Mouse (Mus musculus) lung, embryonic 15.5 days (tissue): ENCODE results near the gene Stra6. TPM values are rescaled to one million over a fixed set of nuclear protein-coding genes. Genes with fewer than 3 reads are reported as not detected.

ENCODE experiments used
- ATAC-seq: fragments of 200-750 bp; cut with Nextera tagmentation; 2 replicates; pipeline ENCODE4 v1.8.0; 2017; ENCODE audit warnings: moderate number of reproducible peaks, borderline replicate concordance; ENCODE audit not compliant: low FRiP score, low TSS enrichment; ENCODE audit errors: extremely low read depth
- H3K27ac ChIP-seq: fragments of 300-500 bp; sonication (generic); 2 replicates; pipeline ENCODE4 v1.5.1; 2015; ENCODE audit warnings: moderate library complexity, mild to moderate bottlenecking, inconsistent platforms
- H3K27me3 ChIP-seq: fragments of 300-500 bp; sonication (generic); 2 replicates; pipeline ENCODE4 v1.6.1; 2015; ENCODE audit warnings: inconsistent platforms
- H3K36me3 ChIP-seq: fragments of 300-500 bp; sonication (generic); 2 replicates; pipeline ENCODE4 v1.6.1; 2015; ENCODE audit warnings: inconsistent platforms
- H3K4me1 ChIP-seq: fragments of 300-500 bp; sonication (generic); 2 replicates; pipeline ENCODE4 v1.6.1; 2015; ENCODE audit warnings: inconsistent platforms
- H3K4me2 ChIP-seq: fragments of 300-500 bp; sonication (generic); 2 replicates; pipeline ENCODE4 v1.6.1; 2015; ENCODE audit warnings: inconsistent platforms, mild to moderate bottlenecking, moderate library complexity
- H3K4me3 ChIP-seq: fragments of 300-500 bp; sonication (generic); 2 replicates; pipeline ENCODE4 v1.5.1; 2015; ENCODE audit warnings: mild to moderate bottlenecking, inconsistent platforms
- H3K9ac ChIP-seq: fragments of 300-500 bp; sonication (generic); 2 replicates; pipeline ENCODE4 v1.6.1; 2015; ENCODE audit warnings: inconsistent platforms
- H3K9me3 ChIP-seq: fragments of 300-500 bp; sonication (generic); 2 replicates; pipeline ENCODE4 v1.6.1; 2016; ENCODE audit warnings: inconsistent platforms
- WGBS: fragments of 180-500 bp; shearing (Covaris S2); methylation state at CpG from one replicate; pipeline ENCODE4 v1.1.7; 2015; 5-methylcytosine and 5-hydroxymethylcytosine counted together
- polyA plus RNA-seq: library from polyadenylated mRNA; unstranded; fragments of >200 nt; fragmentation: Nextera tagmentation; extraction: Ambion mirVana; gene quantifications from 2 replicates; pipeline ENCODE4 v1.2.1, GENCODE M21; 2015

Gene Stra6
- 1.2 and 1.9 TPM in 2 replicates for polyA plus RNA-seq

DNA sequence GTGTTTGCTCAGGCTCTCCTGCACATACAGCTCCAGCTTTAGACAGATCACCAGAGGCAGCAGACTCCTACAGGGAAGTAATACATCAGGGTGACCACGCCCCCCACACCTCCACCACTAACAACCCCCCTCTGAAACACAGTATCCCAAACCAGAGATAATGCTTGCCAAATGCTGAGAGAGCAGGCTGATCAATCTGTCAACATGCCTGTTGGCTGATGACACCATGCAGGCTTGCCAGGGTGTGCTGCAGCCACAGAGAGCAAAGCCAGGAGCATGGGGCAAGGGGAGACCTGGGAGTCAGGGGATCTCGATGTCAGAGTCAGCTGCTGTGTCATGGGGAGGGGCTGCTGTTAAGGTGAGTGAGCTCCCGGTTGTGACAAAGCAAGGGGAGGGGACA lies at the start of gene Stra6:
Stra6 (plus strand) TSS at position 258 of the 400 bp plus-strand sequence.
- Histone ChIP-seq H3K4me3 (no peak within 1 kb of the TSS), H3K27ac (no peak within 1 kb of the TSS), H3K9me3 (no peaks in the 10 kb centered on the region), H3K36me3 (no peaks in the 10 kb centered on the region), H3K27me3 (peaks cover 16% of the 10 kb centered on the region), H3K9ac (no peak within 1 kb of the TSS), H3K4me2 (no peak within 1 kb of the TSS), H3K4me1 (peaks cover 14% of the 10 kb centered on the region)
- no peak for ATAC-seq
- 2% methylated on average over 3 of the region's 3 CpGs for WGBS

DNA sequence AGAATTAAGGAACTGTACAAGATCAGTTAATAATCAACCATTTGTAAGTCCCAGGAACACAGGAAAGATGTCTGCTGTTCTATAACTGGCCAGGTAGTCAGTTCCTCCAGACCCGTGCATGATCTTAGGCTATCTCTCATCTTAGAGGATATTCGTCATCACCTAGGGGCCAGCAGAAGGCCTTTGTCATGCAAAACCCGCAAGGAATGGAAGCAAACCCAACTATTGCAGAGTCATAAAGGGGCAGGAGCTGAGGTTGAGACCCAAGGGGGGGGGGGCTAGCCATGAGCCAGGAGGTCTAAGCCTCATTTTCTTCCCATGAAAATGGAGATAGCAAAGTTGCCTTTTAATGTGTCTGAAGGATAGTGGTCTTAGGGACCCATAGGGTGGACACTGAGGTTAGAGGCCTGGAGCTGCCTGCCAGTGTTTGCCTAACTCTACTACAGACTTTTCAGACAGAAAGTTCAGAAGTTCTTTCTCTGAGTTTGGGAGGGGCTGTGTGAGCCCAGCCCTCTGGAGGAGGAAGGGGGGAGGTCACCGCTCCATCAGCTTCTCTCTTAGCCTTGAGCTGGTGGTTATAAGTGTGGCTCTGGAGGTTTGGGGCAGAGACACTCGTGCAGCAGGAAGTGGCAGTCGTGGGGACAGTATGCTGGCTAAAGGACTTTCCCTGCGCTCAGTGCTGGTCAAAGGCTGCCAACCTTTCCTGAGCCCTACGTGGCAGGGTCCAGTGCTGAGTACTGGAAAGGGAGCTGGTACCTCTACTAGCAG lies 49.0 kb upstream of the Stra6 start:
- Histone ChIP-seq H3K9me3 (no peaks in the 10 kb centered on the region), H3K36me3 (no peaks in the 10 kb centered on the region), H3K27ac (no peak overlapping the region), H3K4me2 (no peak overlapping the region), H3K27me3 (no peaks in the 10 kb centered on the region), H3K9ac (no peak overlapping the region), H3K4me1 (peaks cover 6% of the 10 kb centered on the region), H3K4me3 (no peak overlapping the region)
- no peak for ATAC-seq
- WGBS: 43% methylated on average over 8 of the region's 8 CpGs

DNA sequence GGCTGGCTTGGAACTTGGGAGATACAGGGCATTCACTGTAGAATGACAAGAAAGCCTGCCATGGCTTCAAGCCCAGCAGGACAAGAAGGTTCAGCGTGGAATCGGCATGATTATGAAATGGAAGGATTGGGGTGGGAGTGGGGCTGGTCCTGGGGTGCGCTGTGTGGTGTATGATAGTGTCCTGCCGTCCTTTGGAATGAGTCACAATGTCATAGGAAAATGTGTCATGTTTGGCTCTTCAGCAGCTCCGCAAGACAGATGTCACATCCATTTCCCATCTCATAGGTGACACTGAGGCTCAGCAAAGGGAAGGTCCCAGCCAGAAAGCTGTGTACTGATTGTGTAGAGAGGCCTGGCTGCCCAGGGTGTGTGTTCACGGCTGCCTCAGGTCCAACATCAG lies 47.7 kb upstream of the Stra6 start:
- ATAC-seq: no peak
- H3K27ac ChIP-seq: no peak overlapping the region
- no peak overlapping the region for H3K4me3 ChIP-seq
- H3K9me3 ChIP-seq: no peaks in the 10 kb centered on the region
- H3K9ac ChIP-seq: no peak overlapping the region
- WGBS: 71% methylated on average over 6 of the region's 6 CpGs
- H3K4me1 ChIP-seq: peaks cover 6% of the 10 kb centered on the region
- H3K27me3 ChIP-seq: no peaks in the 10 kb centered on the region
- no peaks in the 10 kb centered on the region for H3K36me3 ChIP-seq
- no peak overlapping the region for H3K4me2 ChIP-seq

DNA sequence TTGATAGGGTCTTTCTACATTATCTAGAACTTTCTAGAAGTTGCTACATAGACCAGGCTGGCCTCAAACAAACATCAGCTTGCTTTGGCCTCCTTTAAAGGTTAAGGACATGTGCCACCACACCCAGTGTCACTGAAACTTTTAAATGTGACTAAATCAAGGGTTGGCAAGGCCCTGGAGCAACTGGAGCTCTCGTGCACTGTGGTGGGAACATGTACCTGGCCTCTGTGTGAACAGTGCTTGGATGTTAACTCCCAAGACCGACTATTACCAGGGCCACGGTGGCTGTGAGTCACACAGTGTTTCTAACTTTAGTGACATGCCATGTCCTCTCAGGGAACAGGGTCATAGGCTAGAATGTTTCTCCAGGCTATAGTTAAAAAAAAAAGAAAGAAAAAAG lies 46.6 kb upstream of the Stra6 start:
- no peaks in the 10 kb centered on the region for H3K4me1 ChIP-seq
- no peak overlapping the region for H3K9ac ChIP-seq
- 67% methylated on average over 3 of the region's 3 CpGs for WGBS
- H3K4me3 ChIP-seq: no peak overlapping the region
- no peaks in the 10 kb centered on the region for H3K27me3 ChIP-seq
- no peaks in the 10 kb centered on the region for H3K36me3 ChIP-seq
- no peak overlapping the region for H3K27ac ChIP-seq
- ATAC-seq: no peak
- H3K4me2 ChIP-seq: no peak overlapping the region
- H3K9me3 ChIP-seq: no peaks in the 10 kb centered on the region

DNA sequence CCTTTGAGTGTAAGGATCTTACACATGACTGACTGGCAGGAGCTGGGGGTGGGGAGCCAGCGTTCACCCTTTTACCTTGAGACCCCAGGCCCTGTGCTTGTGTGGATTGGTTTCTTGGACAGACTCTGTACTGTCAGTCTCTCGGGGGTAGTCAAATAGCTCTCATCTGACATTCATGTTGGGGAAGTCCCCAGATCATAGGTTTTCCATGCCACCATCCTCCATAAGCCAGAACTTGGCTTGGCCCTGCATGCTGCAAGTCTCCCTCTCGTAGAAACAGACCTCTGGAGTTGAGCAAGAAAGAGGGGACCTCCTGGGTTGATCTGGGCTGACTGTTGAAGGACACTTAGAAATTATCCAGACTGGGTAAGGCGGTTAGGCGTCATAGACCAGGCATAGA lies 45.2 kb upstream of the Stra6 start:
- H3K27me3 ChIP-seq: no peaks in the 10 kb centered on the region
- H3K27ac ChIP-seq: no peak overlapping the region
- no peak overlapping the region for H3K4me3 ChIP-seq
- WGBS: 83% methylated on average over 5 of the region's 5 CpGs
- no peak overlapping the region for H3K9ac ChIP-seq
- no peaks in the 10 kb centered on the region for H3K9me3 ChIP-seq
- no peak overlapping the region for H3K4me2 ChIP-seq
- H3K36me3 ChIP-seq: no peaks in the 10 kb centered on the region
- H3K4me1 ChIP-seq: no peaks in the 10 kb centered on the region
- no peak for ATAC-seq

DNA sequence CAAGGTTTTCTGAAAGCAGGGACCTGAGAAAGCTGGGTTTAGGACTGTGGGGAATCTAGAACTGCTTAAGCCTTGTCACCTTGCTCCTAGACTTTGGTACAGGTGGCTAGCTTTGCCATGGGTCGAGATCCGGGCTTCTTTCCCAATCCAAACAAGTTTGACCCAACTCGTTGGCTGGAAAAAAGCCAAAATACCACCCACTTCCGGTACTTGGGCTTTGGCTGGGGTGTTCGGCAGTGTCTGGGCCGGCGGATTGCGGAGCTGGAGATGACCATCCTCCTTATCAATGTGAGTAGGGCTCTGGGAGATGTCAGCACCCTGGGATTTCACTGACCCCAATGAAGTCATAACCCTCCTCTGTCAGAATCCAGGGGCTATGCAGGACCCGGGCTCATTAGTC lies 37.6 kb upstream of the Stra6 start:
- Histone ChIP-seq H3K36me3 (no peaks in the 10 kb centered on the region), H3K4me2 (no peak overlapping the region), H3K27me3 (0 out of 2 replicates have a peak, but pooled peaks cover 3% of the 10 kb centered on the region), H3K4me3 (no peak overlapping the region), H3K9ac (no peak overlapping the region), H3K9me3 (no peaks in the 10 kb centered on the region), H3K27ac (no peak overlapping the region), H3K4me1 (no peaks in the 10 kb centered on the region)
- ATAC-seq: no peak
- 77% methylated on average over 9 of the region's 9 CpGs for WGBS

DNA sequence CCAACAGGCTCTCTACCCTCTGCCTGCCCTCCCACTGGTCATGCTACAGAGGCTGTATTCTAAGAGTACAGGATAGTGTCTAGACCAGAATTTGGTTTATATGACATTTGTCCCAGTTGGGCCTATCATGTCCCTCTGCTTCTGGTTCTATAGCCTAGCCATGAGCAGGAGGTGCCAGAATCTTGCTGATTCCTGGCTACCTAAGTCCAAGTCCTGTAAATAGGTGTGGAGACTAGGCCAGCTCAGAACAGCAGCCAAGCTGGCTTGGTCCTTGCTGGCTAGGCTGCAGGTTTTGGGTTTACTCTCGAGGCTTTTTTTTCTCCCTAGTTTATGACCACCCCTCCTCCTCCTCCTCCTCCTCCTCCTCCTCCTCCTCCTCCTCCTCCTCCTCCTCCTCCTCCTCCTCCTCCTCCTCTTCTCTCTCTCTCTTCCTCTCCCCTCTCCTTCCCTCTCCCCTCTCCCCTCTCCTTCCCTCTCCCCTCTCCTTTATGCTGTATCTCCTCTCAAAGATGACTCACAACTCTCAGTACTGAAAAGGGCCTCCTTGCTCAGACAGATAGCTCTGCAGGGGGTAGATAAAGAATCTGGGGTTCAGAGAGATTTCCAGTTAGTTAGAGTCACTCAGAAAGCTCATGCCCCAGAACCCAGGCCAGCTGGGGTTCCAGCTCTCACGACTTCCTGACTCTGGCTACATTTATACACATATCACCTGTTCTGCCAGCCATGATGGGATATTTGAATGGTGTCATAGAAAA lies 36.0 kb upstream of the Stra6 start:
- Histone ChIP-seq H3K36me3 (no peaks in the 10 kb centered on the region), H3K4me3 (no peak overlapping the region), H3K4me2 (no peak overlapping the region), H3K27ac (no peak overlapping the region), H3K9ac (no peak overlapping the region), H3K27me3 (0 out of 2 replicates have a peak, but pooled peaks cover 3% of the 10 kb centered on the region), H3K4me1 (no peaks in the 10 kb centered on the region), H3K9me3 (no peaks in the 10 kb centered on the region)
- ATAC-seq: no peak
- WGBS: 41% methylated on average over 2 of the region's 2 CpGs

DNA sequence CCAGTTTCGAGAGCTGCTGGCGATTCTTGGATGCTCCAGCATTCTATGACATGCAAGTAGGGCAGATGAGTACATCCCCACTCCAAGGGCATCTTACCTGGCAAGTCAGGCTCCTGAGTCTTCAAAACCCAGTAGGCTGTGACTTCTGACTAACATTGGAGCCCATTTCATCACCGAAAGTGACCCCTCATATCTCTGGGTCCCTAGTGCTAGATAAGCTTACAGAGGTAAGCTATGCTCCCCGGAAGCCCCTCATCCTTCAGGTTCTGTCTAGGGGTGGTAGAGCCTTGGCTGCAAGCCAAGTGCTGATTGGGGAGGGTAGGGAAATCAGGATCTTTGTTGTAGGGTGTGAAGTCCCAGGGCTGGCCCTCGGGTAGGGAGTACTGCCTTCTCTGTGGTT lies 34.7 kb upstream of the Stra6 start:
- Histone ChIP-seq H3K4me2 (no peak overlapping the region), H3K27ac (no peak overlapping the region), H3K4me1 (no peaks in the 10 kb centered on the region), H3K27me3 (0 out of 2 replicates have a peak, but pooled peaks cover 6% of the 10 kb centered on the region), H3K9me3 (no peaks in the 10 kb centered on the region), H3K36me3 (no peaks in the 10 kb centered on the region), H3K9ac (no peak overlapping the region), H3K4me3 (no peak overlapping the region)
- no peak for ATAC-seq
- 52% methylated on average over 5 of the region's 5 CpGs for WGBS

DNA sequence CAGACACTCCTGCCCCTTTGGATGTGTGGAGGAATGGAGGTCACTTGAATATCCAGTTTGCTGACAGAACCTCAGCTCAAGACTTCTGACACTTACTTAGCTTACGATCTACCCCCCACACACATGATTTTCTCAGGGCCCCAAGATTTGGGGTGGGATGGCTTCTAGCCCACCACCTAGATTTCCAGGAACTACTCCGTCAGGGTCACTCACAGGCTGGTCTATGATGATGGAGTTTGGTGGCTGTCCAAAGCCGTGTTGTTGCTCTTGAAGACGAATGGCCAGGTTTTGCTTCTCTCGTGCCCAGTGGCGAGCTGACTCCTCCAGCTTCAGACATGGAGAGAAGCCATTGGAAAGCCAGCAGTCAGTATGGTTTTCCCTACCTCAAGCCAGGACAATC lies 34.0 kb upstream of the Stra6 start:
- H3K9ac ChIP-seq: no peak overlapping the region
- ATAC-seq: no peak
- H3K4me3 ChIP-seq: no peak overlapping the region
- no peaks in the 10 kb centered on the region for H3K9me3 ChIP-seq
- no peak overlapping the region for H3K4me2 ChIP-seq
- no peaks in the 10 kb centered on the region for H3K36me3 ChIP-seq
- H3K27ac ChIP-seq: no peak overlapping the region
- H3K27me3 ChIP-seq: 0 out of 2 replicates have a peak, but pooled peaks cover 6% of the 10 kb centered on the region
- no peaks in the 10 kb centered on the region for H3K4me1 ChIP-seq
- WGBS: 70% methylated on average over 6 of the region's 6 CpGs

DNA sequence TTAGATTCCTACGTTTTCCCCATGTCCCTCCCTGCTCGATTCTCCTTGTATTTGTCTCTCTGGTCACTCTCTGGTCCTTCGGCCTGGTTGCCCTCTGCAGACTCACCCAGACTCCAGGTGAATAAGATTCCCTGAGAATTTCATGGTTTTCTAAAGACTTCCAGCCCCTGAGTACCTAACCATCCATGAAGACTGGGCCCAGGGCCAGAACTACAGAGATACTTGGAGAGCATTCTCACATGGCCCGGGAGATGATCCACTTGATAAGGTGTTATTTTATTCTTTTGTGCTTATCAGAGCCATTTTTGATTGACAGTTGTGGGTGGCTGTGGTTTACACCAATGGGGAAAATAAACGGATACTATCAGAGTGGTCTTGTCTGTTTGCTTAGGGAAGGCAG lies 31.7 kb upstream of the Stra6 start:
- Histone ChIP-seq H3K9ac (no peak overlapping the region), H3K4me2 (no peak overlapping the region), H3K4me3 (no peak overlapping the region), H3K27ac (no peak overlapping the region), H3K36me3 (no peaks in the 10 kb centered on the region), H3K4me1 (no peaks in the 10 kb centered on the region), H3K9me3 (no peaks in the 10 kb centered on the region), H3K27me3 (peaks cover 13% of the 10 kb centered on the region; the same call in 1 of the 2 replicates)
- 57% methylated on average over 5 of the region's 5 CpGs for WGBS
- no peak for ATAC-seq

DNA sequence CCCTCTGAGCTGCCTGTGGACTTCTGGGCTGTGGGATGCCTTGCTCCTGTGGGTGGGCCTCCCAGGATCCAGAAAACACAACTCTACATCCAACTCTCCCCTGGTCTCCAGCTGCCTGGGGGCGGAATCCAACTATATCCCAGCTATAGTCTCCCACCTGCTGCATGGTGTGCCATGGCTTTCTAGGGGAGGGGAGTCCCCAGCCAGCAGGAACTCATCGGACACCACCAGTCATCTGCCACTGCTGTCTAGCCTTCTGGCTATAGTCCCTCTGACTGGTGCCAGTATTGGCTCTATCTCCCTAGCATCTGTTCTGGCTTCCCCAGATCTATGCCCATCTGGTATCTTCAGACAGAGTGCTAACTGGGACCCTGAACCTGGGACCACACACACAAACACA lies 28.1 kb upstream of the Stra6 start:
- H3K9ac ChIP-seq: no peak overlapping the region
- H3K27ac ChIP-seq: no peak overlapping the region
- ATAC-seq: no peak
- H3K4me3 ChIP-seq: no peak overlapping the region
- no peaks in the 10 kb centered on the region for H3K4me1 ChIP-seq
- no peaks in the 10 kb centered on the region for H3K36me3 ChIP-seq
- 64% methylated on average over 2 of the region's 2 CpGs for WGBS
- no peak overlapping the region for H3K4me2 ChIP-seq
- H3K9me3 ChIP-seq: no peaks in the 10 kb centered on the region
- H3K27me3 ChIP-seq: peaks cover 26% of the 10 kb centered on the region

DNA sequence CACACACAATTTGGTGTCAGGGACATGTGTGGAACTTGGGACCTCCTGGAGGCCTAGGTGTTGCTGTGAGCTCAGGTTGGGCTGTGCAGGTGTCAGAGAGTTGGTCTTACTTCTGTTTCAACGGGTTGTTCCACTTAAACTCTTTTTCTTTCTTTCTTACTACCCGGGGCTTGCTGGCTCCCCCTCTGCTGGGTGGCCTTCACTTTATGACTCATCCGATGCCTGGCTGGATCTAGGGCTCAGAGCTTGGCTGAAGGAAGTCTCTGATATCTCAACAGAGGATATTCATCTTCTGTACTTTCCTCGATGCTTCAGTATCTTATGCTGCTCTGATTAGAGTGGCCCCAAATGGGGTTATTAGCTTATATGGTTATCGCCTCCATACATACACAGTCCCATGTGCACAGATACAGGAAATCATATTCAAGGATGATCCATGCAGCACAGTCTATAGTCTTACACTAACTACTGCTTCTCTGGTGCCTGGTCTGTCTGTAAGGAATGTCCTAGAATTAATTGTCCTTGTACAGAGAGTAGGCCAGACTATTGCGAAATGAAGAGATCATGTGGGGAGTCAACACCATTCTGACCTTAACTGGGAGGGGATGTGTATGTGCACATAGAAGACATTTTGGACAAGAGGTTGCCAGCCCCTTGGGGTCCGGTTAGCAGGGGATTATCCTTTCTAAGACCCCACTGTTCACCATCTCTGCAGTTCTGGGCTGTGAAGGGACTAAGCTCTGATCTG lies 27.5 kb upstream of the Stra6 start:
- ATAC-seq: no peak
- 49% methylated on average over 7 of the region's 7 CpGs for WGBS

More for the DNA sequence above, 27.5 kb upstream of the Stra6 start:
- Histone ChIP-seq H3K36me3 (no peaks in the 10 kb centered on the region), H3K4me3 (no peak overlapping the region), H3K9me3 (no peaks in the 10 kb centered on the region), H3K4me2 (no peak overlapping the region), H3K9ac (no peak overlapping the region), H3K27me3 (peaks cover 26% of the 10 kb centered on the region), H3K27ac (no peak overlapping the region), H3K4me1 (no peaks in the 10 kb centered on the region)
